Mouse (Mus musculus) gastrocnemius, postnatal 36 days (tissue): ENCODE results near the gene Nfe2. TPM values are rescaled to one million over a fixed set of nuclear protein-coding genes. Genes with fewer than 3 reads are reported as not detected.

ENCODE experiments used
- DNase-seq, 2 experiments: peaks; one replicate each; pipeline ENCODE4 v3.0.0; 2022
- intact Hi-C: fragments of 180-260 bp; cut with DNase I; formaldehyde crosslinking; loops from one replicate; pipeline ENCODE4 v1.15.1; 2025
- microRNA-seq, 2 experiments: library from miRNA; unstranded; fragments of <30 nt; microRNA quantifications; one replicate each; pipeline ENCODE4 v1.2.0; 2021
- total RNA-seq, 2 experiments: library from RNA; stranded (reverse); gene quantifications; 2 replicates each; pipeline ENCODE4 v1.2.3; 2021

Nfe2 gene
- total RNA-seq, 2 experiments from 2014 or later: not detected

DNA sequence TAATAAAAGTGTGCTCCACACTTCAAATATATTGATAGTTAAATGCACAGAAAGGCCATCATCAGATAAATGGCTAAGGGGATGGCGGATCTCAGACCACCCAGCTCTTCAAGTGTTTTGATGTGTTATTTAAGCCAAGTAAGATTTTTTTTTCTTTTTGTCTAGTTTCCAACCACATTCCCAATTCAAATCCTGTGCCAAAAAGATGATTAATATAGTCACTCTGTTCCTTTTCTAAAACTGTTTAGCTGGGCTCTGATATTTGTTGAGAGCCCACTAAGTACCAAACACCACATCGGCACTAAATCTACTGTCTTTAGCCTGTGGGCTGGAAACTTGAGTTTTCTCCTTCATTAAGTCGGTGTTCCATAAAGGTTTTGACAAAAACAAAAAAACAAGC, 31.2 kb downstream of the Nfe2 start:
- no peak for DNase-seq
- intact Hi-C loops: loop anchor here (5.0 kb wide), 1 partner anchor 40 kb away; no protein-coding TSS in a partner anchor

DNA sequence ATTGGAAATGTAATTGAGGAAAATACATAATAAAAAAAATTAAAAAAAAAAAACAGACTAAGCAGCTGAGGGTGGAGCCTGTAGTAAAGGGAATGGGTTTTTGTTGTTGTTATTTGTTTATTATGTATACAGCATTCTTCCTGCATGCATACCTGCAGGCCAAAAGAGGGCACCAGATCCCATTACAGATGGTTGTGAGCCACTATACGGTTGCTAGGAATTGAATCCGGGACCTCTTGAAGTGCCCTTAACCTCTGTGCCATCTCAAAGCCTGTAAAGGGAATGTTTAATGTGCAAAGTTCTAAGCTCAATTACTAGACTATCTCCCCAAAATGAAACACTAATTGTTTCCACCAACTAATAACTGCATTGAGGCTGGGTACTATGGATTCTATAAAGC, 34.0 kb downstream of the Nfe2 start:
- intact Hi-C loops: no loop called here
- DNase-seq: no peak

DNA sequence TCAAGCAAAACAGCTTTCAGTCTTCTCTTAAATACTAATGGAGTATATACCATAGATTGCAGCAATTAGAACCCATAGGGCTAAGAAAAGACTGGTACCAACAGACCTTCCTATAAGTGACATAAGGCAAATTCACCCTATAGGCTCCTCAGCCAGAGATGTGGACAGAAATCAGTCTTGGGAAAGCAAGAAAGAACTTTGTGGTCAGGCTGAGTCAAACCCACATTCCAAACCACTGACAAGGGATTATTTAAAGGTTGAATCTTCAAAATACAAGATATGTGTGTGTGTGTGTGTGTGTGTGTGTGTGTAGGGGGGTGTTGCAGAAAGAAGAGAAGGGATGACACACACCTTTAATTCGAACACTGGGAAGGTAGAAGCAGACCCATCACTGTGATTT, 36.8 kb downstream of the Nfe2 start:
- intact Hi-C loops: no loop called here

DNA sequence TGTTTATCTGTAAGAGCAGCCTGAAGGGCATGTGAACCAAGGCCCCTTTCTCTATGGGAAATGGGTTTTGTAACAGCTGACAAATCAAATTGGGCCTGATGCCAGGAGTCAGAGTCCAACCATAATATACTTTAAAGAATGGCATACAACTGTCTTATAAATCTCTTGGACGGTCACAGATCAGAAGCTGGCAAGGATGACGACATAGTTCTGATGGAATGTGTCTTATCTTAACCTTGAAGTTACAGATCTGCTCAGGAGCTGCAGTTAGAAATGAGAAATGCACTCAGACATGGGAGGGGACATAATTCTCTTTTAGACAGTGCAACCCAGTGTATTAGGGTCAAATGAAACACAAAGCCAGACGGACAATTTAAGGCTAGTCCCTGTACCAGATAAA, 37.4 kb downstream of the Nfe2 start:
- intact Hi-C loops: no loop called here
- DNase-seq: no peak

More for the DNA sequence above, 36.8 kb downstream of the Nfe2 start:
- no peak for DNase-seq

DNA sequence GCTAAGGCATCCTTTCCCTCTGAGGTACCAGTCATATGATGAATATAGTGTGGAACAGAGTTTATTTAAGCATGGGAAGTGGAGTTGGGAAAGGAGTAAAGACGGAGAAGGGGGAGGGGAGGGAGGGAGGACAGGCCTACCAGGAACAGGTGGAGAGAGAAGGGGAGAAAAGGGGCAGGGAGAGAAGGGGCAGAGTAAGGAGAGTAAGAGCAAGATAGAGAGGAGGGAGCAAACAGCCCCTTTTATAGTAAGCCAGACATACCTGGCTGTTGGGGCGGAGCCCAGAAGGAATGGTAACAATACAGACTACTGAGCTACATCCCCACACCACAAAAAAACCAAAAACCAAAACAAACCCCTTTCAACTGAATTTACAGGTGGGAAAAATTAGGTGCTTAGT, 42.2 kb downstream of the Nfe2 start:
- intact Hi-C loops: no loop called here
- DNase-seq: no peak

DNA sequence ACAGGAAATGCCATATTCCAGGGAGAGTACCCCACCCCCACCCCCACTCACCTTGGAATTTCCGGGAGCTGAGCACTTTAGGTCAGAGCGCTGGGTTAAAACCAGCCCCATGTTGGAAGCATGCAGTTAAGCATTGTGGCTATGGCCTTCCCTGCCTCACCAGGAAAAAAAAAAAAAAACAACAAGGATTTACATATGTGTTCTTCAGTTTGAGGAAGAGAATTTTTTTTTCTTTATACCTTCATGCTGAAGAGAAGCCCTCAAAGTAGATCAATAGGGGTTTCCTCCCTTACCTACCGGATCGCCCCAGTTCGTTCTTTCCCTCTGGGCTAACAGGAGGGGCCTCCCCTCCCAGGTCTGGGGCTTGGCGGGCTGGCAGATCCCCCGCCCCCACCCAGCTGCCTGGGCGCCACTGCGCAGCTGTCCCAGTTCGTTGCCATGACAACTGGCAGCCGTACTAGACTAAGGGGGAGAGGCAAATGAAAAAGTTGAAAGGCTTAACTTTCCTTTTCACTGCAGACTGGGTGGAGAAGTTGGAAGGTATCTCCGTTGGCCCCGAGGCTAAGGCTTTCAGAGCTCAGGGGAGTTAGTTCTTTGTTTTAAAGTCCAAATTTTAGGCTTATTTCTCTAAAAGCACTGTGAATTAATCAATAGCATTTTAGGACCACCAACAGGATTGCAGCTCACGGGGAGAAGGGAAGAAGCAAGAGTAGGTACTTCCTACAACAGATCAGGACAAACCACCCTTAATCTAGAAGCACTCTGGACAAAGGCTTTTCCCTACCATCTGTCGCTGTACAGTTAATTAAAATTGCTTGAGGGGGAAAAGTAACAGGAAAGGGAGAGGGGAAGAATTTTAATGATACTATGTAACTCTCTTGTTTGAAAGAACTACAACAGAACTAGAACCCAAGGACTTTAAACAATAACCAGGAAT, 43.0 kb downstream of the Nfe2 start:
- DNase-seq: peak; percentile 71 to 80
- intact Hi-C loops: no loop called here

DNA sequence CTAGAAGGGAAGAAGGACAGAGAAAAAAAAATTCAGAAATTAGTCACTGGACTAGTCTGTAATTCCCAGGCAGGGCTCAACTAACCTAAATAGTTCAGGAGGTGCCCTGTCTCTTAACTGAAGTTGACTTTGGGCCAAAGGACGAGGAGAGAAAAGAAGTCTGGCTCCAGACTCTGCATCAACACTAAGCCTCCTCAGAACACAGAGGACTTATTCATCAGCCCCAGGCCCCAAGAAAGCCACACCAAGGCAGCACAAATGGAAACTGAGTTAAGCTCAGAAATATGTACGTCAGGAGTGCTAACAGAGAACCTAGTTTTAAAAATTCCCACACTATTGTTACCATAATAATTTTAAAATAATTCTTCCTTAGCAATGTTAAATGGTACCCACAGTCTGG, 44.1 kb downstream of the Nfe2 start:
- no peak for DNase-seq
- intact Hi-C loops: no loop called here

DNA sequence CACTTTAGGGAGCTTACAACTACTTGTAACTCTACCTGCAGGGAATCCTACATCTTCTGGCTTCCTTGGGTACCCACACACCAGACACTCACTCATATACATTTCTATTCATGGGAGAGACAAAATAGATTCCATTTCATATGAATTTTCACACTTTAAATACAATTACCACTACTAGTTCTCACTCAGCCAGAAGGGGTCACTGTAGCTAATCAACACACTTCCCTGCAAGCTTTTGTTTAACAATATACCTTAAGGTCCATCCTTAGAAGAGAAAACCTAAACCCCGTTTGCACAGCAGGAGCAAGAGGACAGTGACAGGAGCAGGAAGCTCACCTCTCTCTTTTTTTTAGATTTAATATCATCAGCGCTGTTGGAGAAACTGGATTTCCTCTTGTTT, 53.0 kb downstream of the Nfe2 start:
- intact Hi-C loops: loop anchor here (5.0 kb wide), 1 partner anchor 102 kb away; no protein-coding TSS in a partner anchor
- no peak for DNase-seq

DNA sequence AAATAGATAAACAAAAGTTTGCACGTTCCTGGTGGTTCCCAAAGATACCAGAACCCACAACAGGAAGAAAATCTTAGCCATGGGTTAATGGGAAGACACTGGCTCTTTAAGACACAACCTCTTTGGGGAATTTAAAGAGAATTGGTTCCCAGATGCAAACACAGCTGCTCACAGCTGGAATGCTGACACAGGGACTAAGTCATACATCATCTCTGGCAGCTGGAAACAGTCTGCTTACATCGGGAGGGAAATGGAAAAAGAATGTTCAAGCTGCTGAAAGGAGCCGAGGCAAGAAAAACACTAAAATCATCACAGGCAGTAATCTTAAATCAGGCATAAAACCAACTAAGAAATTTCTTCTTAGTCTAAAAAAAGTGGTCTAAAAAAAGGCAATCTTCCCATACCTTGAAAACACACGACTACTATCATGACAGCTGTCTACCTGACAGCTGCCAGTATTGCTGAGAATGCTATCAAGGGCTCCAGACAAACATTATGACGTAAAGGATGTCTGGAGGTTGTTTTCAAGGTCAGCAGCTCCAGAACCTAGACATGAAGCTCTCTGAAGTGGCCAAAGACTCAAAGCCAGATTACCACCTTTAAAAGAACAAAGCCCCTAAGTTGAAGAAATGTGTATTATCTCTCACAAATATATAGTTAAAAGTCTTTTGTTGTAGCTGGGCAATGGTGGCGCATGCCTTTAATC, 56.0 kb downstream of the Nfe2 start:
- no peak for DNase-seq

More for the DNA sequence above, 56.0 kb downstream of the Nfe2 start:
- intact Hi-C loops: no loop called here

Small RNAs within 50 kb of the gene (microRNA-seq; reads per million reads assigned to microRNA genes)
- 84.6 to 174 reads per million in 2 experiments for gene Mir148b

Other genes starting within 250 kb of the Nfe2 start
- gene Hoxc4, start 239.5 kb downstream of the Nfe2 start, total RNA-seq: 1 to 10 TPM; 4.1 to 4.2 TPM
- gene Smug1, start 91.3 kb downstream of the Nfe2 start, total RNA-seq: 10 to 100 TPM in 1 of 2 experiments, 1 to 10 TPM in 1; 9.9 to 11.3 TPM
- gene Cbx5, start 18.6 kb downstream of the Nfe2 start, total RNA-seq: 10 to 100 TPM; 26.4 to 26.6 TPM
- 100 to 1,000 TPM in 1 of 2 experiments, 10 to 100 TPM in 1; 80.3 to 101 TPM for gene Hnrnpa1, start 18.0 kb downstream of the Nfe2 start, total RNA-seq
- 10 to 100 TPM; 33.4 to 34.6 TPM for gene Copz1, start 14.3 kb upstream of the Nfe2 start, total RNA-seq
- not detected for gene Gpr84, start 52.2 kb upstream of the Nfe2 start, total RNA-seq
- 10 to 100 TPM in 1 of 2 experiments, 1 to 10 TPM in 1; 8.7 to 12.7 TPM for gene Zfp385a, start 81.7 kb upstream of the Nfe2 start, total RNA-seq
- 1 to 10 TPM; 8.7 to 9.1 TPM for gene Itga5, start 108.4 kb upstream of the Nfe2 start, total RNA-seq
- gene Gtsf1, start 172.1 kb upstream of the Nfe2 start, total RNA-seq: not detected
- gene Gtsf2, start 190.1 kb upstream of the Nfe2 start, total RNA-seq: not detected
- 1 to 10 TPM; 1.2 to 1.3 TPM for gene Nckap1l, start 195.4 kb upstream of the Nfe2 start, total RNA-seq
- under 1 TPM; 0.26 to 0.44 TPM for gene Pde1b, start 244.6 kb upstream of the Nfe2 start, total RNA-seq